Mouse (Mus musculus) lung, postnatal 25 days (tissue): Measurements from ENCODE around the gene Cd276.
A peak's percentile ranks its signal among the peaks of the same experiment; 100 is the strongest.

Source experiments
- DNase-seq: peaks from one replicate; pipeline ENCODE4 v3.0.0; 2022; ENCODE audit warnings: low spot score

The Cd276 gene

DNA sequence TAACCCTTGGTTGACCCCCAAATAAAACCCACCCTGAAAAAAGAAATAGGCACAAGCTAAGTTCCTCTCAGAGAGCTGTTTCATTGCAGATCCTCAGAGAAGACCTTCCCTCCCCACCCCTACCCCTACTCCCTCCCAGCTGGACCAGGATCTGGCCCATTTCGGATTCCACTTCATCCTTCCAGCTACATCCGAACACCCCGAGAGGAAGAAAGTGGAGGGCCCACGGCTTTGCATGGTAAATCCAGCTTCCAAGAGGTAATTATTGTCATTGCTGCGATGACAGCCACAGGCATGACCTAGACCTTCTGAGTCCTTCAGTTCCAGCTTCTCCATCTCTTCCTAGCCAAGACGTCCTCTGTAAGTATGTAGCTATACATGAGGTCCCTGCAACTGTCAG lies 4.3 kb downstream of the Cd276 start:
- no peak for DNase-seq

DNA sequence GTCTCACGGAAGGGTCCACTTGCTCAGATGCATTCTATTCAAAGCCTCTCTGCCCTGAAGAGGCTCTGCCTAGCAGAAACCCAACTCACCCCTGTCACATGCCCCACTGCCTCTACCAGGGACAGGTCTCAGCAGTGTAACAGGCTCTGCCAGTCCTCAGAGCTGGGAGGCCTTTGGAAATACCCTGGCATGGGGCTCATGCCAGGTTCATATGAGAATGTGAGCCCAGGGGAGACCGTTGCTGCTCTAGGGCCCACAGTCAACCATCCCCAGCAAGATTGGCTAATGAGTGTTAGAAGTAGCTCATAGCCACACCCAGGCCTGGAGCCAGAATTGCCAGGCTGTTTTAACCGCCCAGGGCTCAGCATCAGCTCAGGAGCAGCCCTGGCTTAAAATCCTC lies 5.5 kb downstream of the Cd276 start:
- DNase-seq: no peak

DNA sequence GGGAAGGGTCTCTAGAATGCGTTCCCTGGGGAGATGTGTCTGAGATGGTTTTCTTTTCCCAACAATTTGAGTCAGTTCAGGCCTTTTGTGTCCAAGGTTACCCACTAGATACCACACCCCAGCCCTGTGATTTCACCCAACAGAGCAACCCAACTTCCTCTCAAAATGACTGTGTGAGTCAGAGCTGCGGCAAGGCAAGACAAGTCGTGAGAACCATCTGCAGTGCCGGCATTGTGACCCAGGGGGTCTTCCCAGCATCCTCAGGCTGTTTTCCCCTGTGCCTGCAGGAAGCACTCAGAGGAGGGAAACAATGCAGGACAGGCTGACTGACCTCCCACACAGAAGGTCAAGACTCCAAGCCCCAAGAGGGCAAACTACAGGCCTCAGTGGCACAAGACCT lies 6.3 kb downstream of the Cd276 start:
- DNase-seq: no peak

DNA sequence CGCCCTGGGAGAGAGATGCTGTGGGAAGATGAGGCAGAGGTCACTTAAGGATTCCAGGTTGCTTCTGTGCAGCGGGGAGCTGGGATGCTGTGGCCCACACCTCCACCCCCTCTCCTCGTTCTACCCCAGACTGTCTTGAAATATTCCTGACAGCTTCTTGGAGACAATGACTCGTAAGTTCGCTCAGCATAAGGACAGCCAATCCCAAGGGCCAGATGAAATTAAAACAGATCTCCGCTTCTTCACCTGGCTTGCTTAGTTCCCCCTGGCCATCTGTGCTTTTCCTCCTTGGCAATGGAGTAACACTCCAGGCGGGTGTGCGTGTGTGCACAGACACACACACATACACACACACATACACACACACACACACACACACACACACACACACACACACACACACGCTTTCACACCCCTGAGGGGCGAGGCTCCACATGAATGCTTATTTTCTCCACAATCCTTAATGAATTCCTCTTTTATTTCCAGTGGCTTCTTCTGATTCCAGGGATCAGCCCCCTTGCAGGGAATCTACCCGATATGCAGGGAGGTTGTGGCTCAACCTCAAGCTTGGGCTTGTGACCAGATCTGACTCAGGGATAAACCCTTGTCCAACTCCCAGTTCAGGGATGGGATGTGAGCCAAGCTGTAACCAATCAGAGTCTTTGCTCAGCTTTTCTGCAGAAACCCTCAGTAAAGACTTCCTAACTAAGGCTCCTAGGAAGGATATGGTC lies 8.4 kb downstream of the Cd276 start:
- DNase-seq: no peak

DNA sequence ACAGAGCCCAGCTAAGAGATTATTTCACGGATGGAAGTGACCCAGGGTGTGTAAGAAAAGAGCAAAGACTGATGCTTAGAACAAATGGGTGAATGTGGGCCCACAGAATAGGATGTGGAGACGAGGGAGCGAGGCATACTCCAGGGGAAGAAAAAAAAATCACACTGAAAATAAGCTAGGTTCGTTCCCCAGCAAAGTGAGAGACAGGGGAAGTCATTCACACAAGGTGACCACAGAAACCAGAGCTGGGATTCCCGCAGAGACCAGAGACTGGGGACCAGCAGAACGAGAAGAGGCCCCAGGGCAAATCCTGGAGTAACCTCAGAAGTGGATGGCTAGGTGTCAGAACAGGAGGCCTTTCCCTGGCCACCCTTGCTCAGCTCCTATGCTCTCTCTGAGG lies 9.8 kb downstream of the Cd276 start:
- no peak for DNase-seq

DNA sequence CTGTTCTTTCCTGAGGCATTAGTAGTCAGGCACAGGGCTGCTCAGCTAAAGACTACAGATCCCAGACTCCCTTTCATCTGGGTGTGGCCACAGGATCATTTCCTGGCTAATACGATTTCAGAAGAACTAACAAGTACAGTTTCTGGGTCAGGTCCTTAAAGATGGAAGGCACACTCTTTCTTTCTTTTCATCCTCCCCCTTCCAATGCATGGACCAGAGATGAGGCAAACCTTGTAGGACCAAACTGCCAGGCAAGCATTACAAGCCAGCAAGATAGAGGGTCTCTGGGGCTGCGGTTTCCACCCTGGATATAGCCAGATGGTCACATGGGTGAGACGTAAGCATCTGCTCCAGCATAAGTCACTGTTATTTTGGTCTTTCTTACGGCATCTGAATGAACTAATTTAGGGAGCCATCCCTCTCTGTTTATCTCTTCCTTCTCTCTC lies 10.3 kb downstream of the Cd276 start:
- peak; percentile 12 for DNase-seq

DNA sequence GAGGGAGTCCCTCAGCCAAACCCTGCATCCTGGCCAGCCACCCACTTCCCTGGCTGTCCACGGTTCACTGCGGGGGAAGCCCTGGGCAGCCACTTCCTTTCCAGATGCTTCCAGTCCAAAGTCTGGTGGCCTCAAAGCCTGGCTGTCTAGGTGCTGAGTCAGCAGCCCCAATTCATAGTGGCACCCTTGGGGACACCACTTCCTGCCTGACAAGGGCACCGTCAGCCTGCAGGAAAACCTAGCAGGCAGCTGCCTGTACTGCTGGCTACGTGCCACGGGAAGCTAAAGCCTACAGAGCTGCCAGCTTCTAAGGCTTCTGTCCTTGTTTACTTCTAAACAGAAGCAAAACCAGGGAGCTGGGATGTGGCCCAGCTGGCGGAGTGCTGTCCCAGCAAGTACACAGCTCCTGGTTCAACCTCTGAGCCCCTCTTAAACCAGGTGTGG lies 13.3 kb downstream of the Cd276 start:
- DNase-seq: peak; percentile 84

DNA sequence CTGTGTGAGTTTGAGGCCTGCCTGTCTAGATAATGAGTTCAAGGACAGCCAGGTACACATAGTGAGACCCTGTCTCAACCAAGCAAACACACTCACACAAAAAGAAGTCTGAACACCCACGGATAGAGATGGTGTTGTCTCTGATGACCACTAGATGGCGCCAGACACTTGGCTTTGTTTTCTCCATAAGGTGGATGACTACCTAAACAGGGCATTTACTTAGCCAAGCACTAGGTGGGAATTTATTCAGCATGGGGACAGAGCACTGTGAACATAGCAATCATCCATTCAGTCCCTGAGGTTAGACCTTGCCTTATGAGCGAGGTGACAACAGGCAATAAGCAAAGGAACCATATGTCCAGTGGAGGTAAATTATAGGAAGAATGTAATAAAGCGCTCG lies 15.4 kb downstream of the Cd276 start:
- peak; percentile 43 for DNase-seq

DNA sequence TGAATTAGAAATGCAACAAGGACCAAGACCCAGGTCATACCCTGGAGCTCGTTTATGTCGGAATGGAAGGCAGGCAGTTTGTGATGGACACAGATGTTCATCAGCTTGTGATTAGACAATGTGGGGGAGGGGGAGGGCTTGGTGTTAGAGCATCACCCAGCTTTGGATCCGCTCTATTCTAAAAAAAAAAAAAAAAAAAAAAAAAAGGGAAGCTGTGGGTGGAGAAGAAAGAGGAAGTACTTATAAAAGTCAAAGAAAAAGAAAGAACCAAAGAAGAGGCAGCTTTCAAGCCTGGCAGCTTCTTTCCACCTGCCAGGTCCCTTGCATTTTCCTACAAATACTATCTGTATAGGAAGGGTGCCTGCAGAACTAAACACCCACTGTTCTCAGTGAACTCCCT lies 17.5 kb downstream of the Cd276 start:
- no peak for DNase-seq

DNA sequence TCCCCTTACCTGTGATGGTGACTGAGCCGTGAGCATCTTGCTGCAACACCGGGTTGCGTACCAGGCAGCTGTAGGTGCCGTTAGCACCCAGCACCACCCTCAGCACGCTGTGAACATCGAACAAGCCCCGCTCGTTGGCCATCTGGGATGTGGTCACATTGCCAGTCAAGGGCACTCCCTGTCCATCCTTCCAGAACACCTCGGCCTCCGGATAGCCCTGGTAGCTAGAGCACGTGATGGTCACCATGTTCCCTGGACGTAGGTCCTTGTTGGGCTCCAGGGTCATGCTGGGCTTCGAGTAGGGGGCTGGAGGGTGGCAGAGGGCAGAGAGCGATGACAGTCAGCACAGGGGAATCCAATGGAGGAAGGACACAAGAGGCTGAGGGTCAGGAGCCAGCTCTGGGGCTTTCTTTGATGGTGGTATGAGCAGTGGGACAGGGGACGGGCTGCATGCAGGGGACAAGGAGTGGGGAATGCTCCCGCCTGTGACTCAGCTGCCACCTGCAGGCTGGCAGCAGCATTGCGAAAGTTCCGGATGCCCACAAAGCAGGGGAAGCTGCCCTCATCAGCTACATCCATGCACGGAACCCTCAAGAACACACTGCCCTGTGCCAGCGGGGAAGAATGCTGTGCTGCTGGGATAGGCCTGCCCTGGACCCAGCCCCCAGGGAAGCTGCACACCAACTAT lies 19.6 kb downstream of the Cd276 start:
- DNase-seq: no peak

DNA sequence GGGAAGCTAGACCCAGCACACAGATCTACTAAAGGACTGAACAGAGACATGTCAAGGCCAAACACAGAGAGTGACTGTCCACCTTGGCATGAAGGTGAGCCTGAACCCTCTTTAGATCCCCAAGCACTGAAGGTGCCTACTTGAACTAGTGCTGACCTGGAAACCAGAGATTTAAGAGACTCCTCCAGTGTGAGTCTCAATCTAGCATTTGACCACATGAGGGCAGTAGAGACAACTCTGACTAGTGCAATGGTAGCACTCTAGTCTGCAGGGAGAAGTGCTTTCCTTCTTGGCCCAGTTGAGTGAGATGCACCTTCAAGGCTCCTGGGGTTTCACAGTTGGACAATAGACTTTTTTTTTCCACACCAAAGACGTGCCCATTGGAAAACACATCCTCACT lies 20.5 kb downstream of the Cd276 start:
- DNase-seq: peak; percentile 69

DNA sequence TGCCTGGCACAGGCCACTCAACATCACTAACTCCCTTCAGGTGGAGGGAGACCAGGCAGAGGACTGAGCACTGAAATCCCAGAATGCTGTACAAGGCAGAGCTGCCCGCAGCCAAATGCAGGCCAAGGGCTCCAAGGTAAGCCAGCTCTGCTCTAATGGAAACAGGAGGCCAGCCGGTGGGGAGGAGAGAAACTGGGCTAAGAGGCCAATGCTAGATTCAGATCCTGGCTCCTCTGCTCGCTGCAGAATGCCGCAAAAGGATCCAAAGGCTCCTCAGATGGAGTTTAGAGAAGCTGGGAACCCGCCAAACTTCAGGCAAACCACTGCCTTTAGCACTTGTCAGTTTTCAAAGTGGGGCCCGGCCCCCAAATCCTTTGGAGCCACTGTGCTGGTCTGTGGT lies 21.9 kb downstream of the Cd276 start:
- no peak for DNase-seq

DNA sequence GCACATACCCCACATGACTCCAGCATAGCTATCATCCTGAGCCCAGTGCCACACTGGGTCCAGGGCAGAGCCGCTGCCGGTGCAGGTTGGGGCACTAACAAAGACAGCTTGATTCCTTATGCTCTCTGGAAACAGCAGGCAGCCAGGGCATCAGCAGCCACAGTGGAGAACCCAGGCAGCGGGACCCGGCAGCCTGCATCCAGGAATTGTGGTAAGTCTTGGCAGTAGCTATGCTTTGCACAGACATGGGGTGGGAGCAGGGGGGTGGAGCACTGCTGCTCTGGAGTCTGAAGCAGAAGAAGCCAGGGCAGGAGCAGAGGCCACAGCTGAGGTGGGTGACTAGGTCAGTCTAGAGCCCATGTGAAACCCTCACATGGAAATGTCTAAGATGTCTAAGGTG lies 23.0 kb downstream of the Cd276 start:
- no peak for DNase-seq

DNA sequence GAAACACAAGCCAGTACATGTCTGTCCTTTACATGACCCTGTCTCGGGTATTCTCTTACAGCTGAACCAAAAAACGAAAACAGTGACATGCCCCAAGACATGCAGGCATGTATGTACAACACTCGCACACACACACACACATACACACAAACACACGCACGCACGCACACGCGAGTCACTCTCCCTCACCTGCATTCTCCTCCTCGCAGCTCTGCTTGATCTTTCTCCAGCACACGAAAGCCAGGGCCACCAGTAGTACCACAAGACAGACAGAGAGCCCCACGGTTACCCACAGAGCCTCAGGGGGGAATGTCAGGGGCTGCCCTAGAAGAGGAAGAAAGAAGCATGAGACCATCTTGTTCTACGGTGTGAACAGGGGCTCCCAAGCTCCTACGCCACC lies 24.8 kb downstream of the Cd276 start:
- DNase-seq: no peak

DNA sequence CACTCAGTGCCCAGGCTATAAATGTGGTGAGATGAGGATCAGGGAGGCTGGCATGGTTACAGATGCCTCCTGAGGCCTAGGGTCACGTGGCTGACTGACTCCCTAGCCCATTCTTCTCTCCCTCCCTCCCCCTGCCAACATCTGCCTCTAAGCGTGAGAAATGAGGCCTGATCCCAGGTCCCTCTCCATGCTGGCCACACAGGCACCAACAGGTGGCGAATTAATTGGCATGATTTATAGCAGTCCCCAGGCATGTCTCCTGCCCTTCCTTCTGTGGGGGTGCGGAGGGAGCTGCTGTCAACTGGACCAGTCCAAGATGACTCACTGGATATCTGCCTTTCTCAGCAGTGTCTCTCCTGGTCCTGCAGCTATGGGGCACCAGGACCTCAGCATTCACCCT lies 27.4 kb downstream of the Cd276 start:
- no peak for DNase-seq

DNA sequence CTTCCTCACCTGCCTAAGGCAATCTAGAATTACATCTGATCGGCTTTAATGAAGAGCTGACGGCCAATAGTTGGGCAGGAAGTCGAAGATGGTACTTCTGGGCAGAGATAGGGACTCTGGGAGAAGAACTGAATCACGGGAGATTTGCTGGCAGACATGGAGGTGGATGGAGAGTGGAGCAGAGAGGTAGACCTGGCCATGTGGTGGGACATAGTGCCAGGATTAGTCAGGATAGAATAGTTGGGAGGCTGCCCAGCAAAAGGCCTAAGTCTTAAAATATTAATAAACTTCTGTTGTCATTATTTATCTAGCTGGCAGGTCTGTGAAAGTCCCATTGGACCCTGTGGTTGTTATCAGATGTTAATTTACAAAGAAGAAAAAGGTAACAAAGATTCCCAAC lies 30.1 kb downstream of the Cd276 start:
- no peak for DNase-seq

DNA sequence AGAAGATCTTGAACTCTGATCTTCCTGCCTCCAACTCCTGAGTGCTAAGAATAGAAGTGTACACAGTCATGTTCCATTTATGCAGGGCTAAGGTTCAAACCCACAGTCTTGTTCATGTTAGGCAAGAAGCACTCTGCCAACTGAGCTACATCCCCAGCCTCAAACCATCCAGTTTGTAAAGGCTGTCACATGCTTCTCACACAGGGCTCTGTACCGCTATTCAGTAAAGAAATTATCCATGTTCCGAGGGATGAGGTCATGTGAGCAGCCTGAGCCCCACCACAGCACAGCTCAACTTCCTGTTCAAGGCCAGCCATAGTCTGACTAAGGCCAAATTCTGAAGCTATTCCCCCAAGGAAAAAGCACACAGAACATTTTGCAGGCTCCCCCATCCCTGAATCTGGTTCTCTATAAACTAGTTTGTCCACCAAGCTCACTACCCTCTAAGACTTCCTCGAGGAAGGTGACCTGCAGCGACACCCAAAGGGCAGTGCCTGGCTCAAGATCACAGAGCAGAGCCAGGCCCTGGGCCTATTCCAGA lies 33.3 kb downstream of the Cd276 start:
- DNase-seq: no peak

DNA sequence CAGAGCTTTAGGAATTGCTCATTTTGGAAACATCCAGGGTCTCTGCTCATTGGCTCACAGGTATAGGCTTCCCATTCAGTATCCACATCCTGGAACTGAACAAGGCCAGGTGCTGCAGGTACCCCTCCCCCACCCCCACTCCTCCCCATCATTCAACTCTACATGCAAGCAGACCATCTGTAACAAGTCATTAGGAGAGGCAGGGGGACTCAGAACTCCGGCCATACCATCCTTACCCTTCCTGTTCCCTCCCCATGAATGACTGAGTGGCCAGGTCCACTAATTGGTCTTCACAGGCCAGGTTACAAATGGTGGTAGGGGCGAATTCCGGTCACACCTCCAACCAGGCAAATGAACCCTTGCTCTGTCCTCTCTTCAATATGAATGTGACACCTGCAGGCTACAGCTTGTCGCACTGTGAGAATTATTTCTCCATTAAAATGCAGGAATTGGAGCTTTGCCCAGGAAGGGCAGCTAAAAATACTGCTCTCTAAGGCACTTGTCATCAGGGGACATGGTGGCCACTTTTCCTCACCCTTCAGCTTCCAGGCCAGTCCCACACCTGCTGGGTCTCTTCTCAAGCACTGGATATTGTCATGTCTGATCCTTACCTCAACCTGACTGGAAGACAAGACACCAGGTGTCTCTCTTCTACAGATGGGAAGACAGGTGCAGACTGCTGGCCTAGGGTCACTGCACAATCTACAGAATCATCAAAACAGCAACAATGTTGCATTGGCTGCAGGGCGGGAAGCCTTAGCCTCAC lies 34.2 kb downstream of the Cd276 start:
- no peak for DNase-seq

DNA sequence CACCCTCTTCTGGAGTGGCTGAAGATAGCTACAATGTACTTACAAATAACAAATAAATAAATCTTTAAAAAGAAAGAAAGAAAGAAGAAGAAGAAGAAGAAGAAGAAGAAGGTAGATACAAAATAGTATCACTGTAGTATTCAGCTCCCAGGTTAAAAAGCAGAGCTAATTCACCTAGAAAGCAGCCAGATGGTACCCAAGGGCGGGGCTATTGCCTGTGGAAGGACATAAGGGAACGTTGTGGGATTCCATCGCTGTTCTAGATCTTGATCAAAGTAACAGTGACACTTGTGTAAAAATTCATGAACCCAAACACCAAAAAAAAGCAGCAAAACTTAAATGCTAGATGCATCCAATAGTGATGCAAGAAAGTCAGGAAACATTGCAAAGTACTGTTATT lies 35.3 kb downstream of the Cd276 start:
- DNase-seq: no peak

DNA sequence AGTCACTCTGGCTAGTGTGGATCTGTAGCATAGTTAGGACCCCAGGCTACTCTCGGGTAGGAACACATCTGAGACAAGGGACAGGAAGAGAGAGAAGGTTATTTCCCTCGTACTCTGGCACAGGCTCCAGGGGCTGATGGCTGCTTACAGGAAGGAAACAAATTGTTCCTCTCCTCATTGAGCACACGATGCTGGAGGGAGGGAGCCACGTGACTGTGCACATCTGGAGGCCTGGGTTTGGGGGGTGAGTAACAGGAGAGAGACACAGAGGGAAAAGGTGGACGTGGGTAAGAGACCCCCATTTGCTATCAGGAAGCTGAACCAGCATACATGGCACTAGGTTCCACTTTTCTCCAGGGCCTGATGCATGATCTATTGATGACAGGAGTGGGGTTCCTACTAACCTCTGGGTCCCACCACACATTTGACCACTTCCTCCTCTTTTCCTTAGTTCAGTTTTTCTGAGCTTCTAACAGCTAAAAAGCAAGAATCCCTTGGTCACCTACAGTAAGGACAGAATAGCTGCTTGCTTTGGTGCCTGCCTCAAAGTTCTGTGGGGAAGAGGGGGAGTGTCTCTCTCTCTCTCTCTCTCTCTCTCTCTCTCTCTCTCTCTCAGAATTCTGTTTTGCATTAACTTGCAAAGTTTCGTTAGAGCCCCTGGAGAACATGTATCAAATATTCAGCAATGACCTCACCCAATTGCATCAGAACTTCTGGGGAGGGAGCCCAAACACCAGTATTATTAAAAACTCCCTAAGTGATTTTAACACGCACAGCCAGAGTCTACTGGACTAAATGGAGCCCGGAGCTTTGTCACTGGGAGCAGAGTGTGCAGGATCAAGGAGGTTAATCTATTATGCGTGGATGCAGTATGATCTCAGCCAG lies 37.1 kb downstream of the Cd276 start:
- no peak for DNase-seq

DNA sequence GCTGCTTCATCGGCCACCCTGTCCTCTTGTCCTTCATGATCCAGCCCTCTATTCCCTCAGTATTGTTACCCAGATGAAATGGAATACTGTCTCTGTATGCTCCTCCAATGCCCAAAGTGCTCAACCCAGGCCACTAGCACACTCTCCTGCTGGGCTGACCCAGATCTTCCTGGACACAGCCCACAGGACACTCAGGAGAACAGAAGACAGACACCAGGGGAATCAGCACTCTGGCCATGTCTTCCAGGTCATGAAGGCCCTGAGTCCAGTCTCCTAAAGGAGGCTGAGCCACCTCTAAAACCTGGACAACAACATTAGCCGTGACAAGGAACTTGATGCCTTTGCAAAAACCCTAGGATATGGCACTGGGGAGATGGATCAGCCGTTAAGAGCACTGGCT lies 38.8 kb downstream of the Cd276 start:
- no peak for DNase-seq

DNA sequence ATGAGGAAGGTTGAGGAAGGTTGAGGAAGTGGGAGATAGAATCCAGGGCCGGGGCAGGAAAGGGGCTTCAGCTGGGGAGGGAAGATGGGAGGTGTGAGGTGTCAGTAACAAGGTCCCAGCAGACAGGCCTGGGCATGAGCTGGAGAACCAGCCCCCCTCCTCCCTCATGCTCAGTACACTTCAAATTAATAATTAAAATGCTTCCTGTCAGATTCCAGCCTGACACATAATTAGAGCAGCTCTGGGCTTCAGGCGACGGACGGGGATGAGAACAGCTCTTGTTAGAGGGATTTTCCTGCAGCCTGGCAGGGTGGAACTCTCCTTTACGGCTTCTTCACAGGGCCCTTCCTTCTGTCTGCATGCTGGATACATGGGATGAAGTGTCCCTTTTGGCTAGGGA lies 41.5 kb downstream of the Cd276 start:
- DNase-seq: no peak
